Mouse (Mus musculus) CH12.LX (cell line): Measurements from ENCODE around the gene Abca1. TPM values are rescaled to one million over a fixed set of nuclear protein-coding genes. Genes with fewer than 3 reads are reported as not detected.

Source experiments
- DNase-seq: peaks from one replicate; pipeline ENCODE4 v3.0.0-alpha.2; 2013; ENCODE audit errors: extremely low read depth
- H3K27ac ChIP-seq: 2 replicates; pipeline ENCODE4 v1.5.1; 2012; ENCODE audit warnings: low read depth, mild to moderate bottlenecking, control low read depth, moderate library complexity; ENCODE audit not compliant: insufficient read depth
- H3K27me3 ChIP-seq: replicated peaks from 2 replicates; pipeline ENCODE3; 2012; ENCODE audit warnings: inconsistent platforms
- H3K36me3 ChIP-seq, 2 experiments: replicated peaks in 1 of 2; 2 replicates each; pipeline versions ENCODE3 to v1.6.1; 2012; ENCODE audit warnings: inconsistent platforms in 1 of 2, low read length in 1 of 2, mild to moderate bottlenecking in 1 of 2, mixed read lengths in 1 of 2, moderate library complexity in 1 of 2; ENCODE audit not compliant: control insufficient read depth in 1 of 2, insufficient read depth in 1 of 2
- H3K4me1 ChIP-seq, 2 experiments: 2 replicates each; pipeline ENCODE4 v1.6.1; 2012; ENCODE audit warnings: inconsistent platforms in 1 of 2, moderate library complexity in 1 of 2; ENCODE audit not compliant: insufficient read depth in 2 of 2, control insufficient read depth in 1 of 2
- H3K4me2 ChIP-seq: 2 replicates; pipeline ENCODE4 v1.6.1; 2012; ENCODE audit warnings: low read depth, mild to moderate bottlenecking, control low read depth; ENCODE audit not compliant: poor library complexity, insufficient read depth, severe bottlenecking
- H3K4me3 ChIP-seq, 3 experiments: fragments of 150-350 bp in 1 of 3; sonication (generic) in 1 of 3; replicated peaks in 1 of 3; 2 replicates each; pipeline versions ENCODE3 to v1.5.1; 2011 to 2012; ENCODE audit warnings: low read depth in 2 of 3, low read length in 2 of 3, mild to moderate bottlenecking in 2 of 3, moderate library complexity in 2 of 3, control low read depth in 1 of 3, improper control_type of control experiment in 1 of 3, inconsistent platforms in 1 of 3, mixed read lengths in 1 of 3; ENCODE audit not compliant: poor library complexity in 1 of 3
- H3K79me2 ChIP-seq: replicated peaks from 2 replicates; pipeline ENCODE4 v1.6.1; 2012; ENCODE audit warnings: mild to moderate bottlenecking, moderate library complexity; ENCODE audit not compliant: control insufficient read depth, poor library complexity, insufficient read depth, severe bottlenecking; ENCODE audit errors: extremely low read depth
- H3K9ac ChIP-seq: 2 replicates; pipeline ENCODE4 v1.6.1; 2012; ENCODE audit warnings: low read depth, mild to moderate bottlenecking, control low read depth, moderate library complexity; ENCODE audit not compliant: insufficient read depth
- H3K9me3 ChIP-seq: replicated peaks from 2 replicates; pipeline ENCODE3; 2012; ENCODE audit warnings: low read length, inconsistent platforms, mixed read lengths
- BHLHE40 ChIP-seq: IDR thresholded peaks from 2 replicates; pipeline ENCODE4 v1.6.1; 2011; ENCODE audit warnings: mild to moderate bottlenecking, low read depth, low read length, improper control_type of control experiment
- CTCF ChIP-seq, 2 experiments: IDR thresholded peaks in 1 of 2; conservative IDR thresholded peaks in 1 of 2; 2 replicates each; pipeline ENCODE4 v1.5.1; 2011 to 2012; ENCODE audit warnings: low read depth in 2 of 2, low read length in 2 of 2, improper control_type of control experiment in 1 of 2, inconsistent platforms in 1 of 2, mild to moderate bottlenecking in 1 of 2, moderate library complexity in 1 of 2
- E2F4 ChIP-seq: IDR thresholded peaks from 2 replicates; pipeline ENCODE4 v1.6.1; 2011; ENCODE audit warnings: low read depth, low read length, improper control_type of control experiment; ENCODE audit not compliant: insufficient replicate concordance
- EP300 ChIP-seq: IDR thresholded peaks from 2 replicates; pipeline ENCODE4 v1.6.1; 2011; ENCODE audit warnings: low read length, improper control_type of control experiment
- JUND ChIP-seq: conservative IDR thresholded peaks from 2 replicates; pipeline ENCODE4 v1.6.1; 2011; ENCODE audit warnings: low read depth, low read length, improper control_type of control experiment
- KAT2A ChIP-seq: IDR thresholded peaks from 2 replicates; pipeline ENCODE4 v1.6.1; 2012; ENCODE audit warnings: low read length, improper control_type of control experiment, inconsistent platforms; ENCODE audit not compliant: insufficient replicate concordance
- MAX ChIP-seq: IDR thresholded peaks from 2 replicates; pipeline ENCODE4 v1.6.1; 2011; ENCODE audit warnings: low read length, improper control_type of control experiment
- MAZ ChIP-seq: IDR thresholded peaks from 2 replicates; pipeline ENCODE4 v1.6.1; 2012; ENCODE audit warnings: low read depth, mild to moderate bottlenecking, inconsistent platforms, low read length, improper control_type of control experiment, moderate library complexity
- MEF2A ChIP-seq: IDR thresholded peaks from 2 replicates; pipeline ENCODE4 v1.6.1; 2014; ENCODE audit warnings: low read depth, mild to moderate bottlenecking, inconsistent platforms, low read length, improper control_type of control experiment, borderline replicate concordance
- MXI1 ChIP-seq: IDR thresholded peaks from 2 replicates; pipeline ENCODE4 v1.6.1; 2011; ENCODE audit warnings: mild to moderate bottlenecking, low read depth, low read length, improper control_type of control experiment
- NELFE ChIP-seq: IDR thresholded peaks from 2 replicates; pipeline ENCODE4 v1.6.1; 2011; ENCODE audit warnings: low read depth, low read length, improper control_type of control experiment
- NRF1 ChIP-seq: IDR thresholded peaks from 2 replicates; pipeline ENCODE4 v1.6.1; 2014; ENCODE audit warnings: low read depth, mild to moderate bottlenecking, inconsistent platforms, low read length, improper control_type of control experiment, moderate library complexity
- PAX5 ChIP-seq: IDR thresholded peaks from 2 replicates; pipeline ENCODE4 v1.6.1; 2012; ENCODE audit warnings: low read length, inconsistent platforms, mixed read lengths
- POLR2A ChIP-seq: IDR thresholded peaks from 2 replicates; pipeline ENCODE4 v1.6.1; 2011; ENCODE audit warnings: low read depth, mild to moderate bottlenecking, improper control_type of control experiment, low read length
- POLR2AphosphoS2 ChIP-seq: IDR thresholded peaks from 2 replicates; pipeline ENCODE4 v1.6.1; 2011; ENCODE audit warnings: low read depth, low read length, improper control_type of control experiment
- RAD21 ChIP-seq: IDR thresholded peaks from 2 replicates; pipeline ENCODE4 v1.6.1; 2011; ENCODE audit warnings: low read depth, mild to moderate bottlenecking, low read length, improper control_type of control experiment, moderate library complexity
- RCOR1 ChIP-seq: conservative IDR thresholded peaks from 2 replicates; pipeline ENCODE4 v1.6.1; 2012; ENCODE audit warnings: low read depth, mild to moderate bottlenecking, inconsistent platforms, low read length, improper control_type of control experiment
- USF1 ChIP-seq: IDR thresholded peaks from 2 replicates; pipeline ENCODE4 v1.6.1; 2014; ENCODE audit warnings: low read depth, mild to moderate bottlenecking, inconsistent platforms, low read length, improper control_type of control experiment
- USF2 ChIP-seq: conservative IDR thresholded peaks from 2 replicates; pipeline ENCODE4 v1.6.1; 2011; ENCODE audit warnings: low read depth, low read length, improper control_type of control experiment
- dilution Hi-C: fragments of 300-500 bp; cut with MboI; formaldehyde crosslinking; loops from 2 replicates; pipeline ENCODE4 v1.14.3; 2020; ENCODE audit warnings: low sequenced_read_pairs; ENCODE audit not compliant: extremely low pct_unique_long_range_greater_than_20kb, extremely low pct_ligation_motif_present
- in situ Hi-C: fragments of 300-500 bp; cut with MboI; formaldehyde crosslinking; loops from 3 replicates; pipeline ENCODE4 v1.14.3; 2019; ENCODE audit warnings: low sequenced_read_pairs, low pct_ligation_motif_present, low pct_unique_long_range_greater_than_20kb, mixed read lengths
- polyA plus RNA-seq: library from polyadenylated mRNA; unstranded; fragments of >175 nt; gene quantifications from 2 replicates; pipeline ENCODE4 v1.2.1, GENCODE M21; 2012; ENCODE audit warnings: low read depth; ENCODE audit not compliant: insufficient read length
- total RNA-seq, 2 experiments: library from RNA; depleted of rRNA; stranded (reverse); fragments of 300-350 nt in 1 of 2; fragments of >200 nt in 1 of 2; gene quantifications; 2 replicates each; pipeline ENCODE4 v1.2.3; 2012 to 2014

Abca1 gene
- total and polyA plus RNA-seq, 3 experiments: 0.13 to 0.46 (median 0.35) TPM

GRCm38 (mm10) chr4:53153061-53153460 is 6.6 kb downstream of the Abca1 start:
- Histone ChIP-seq H3K9me3 (no peaks in the 10 kb centered on the region), H3K9ac (no peak overlapping the region), H3K4me3 (no peak overlapping the region), H3K27me3 (peaks cover 5% of the 10 kb centered on the region), H3K4me1 (peaks cover 12 to 44% of the 10 kb centered on the region in 2 experiments), H3K4me2 (no peak overlapping the region), H3K36me3 (no peaks in the 10 kb centered on the region), H3K79me2 (no peaks in the 10 kb centered on the region), H3K27ac (no peak overlapping the region)
- DNase-seq: no peak
- in situ Hi-C loops (no loop called here), dilution Hi-C loops (no loop called here)
- TF ChIP-seq POLR2AphosphoS2 (no peak), MXI1 (no peak), PAX5 (no peak), MAZ (no peak), MAX (no peak)

GRCm38 (mm10) chr4:53152655-53153054 is 7.0 kb downstream of the Abca1 start:
- Histone ChIP-seq H3K27ac (no peak overlapping the region), H3K9me3 (no peaks in the 10 kb centered on the region), H3K4me1 (peaks cover 12 to 47% of the 10 kb centered on the region in 2 experiments), H3K36me3 (no peaks in the 10 kb centered on the region), H3K4me2 (no peak overlapping the region), H3K79me2 (no peaks in the 10 kb centered on the region), H3K27me3 (peaks cover 5% of the 10 kb centered on the region), H3K4me3 (no peak overlapping the region), H3K9ac (no peak overlapping the region)
- DNase-seq: no peak
- TF ChIP-seq NRF1 (no peak), RCOR1 (no peak), USF1 (no peak), MXI1 (no peak), MAX (no peak), RAD21 (no peak), MAZ (no peak), EP300 (no peak), MEF2A (no peak), KAT2A (no peak), BHLHE40 (no peak), USF2 (no peak), NELFE (no peak), E2F4 (no peak), JUND (no peak), CTCF (conservative IDR thresholded peaks at IDR 0.05 in 1 of 2, IDR thresholded peaks at IDR 0.05 in 1 of 2; ENCODE audit: low read depth in 2 of 2, low read length in 2 of 2) (no peak), POLR2A (no peak)
- dilution Hi-C loops: no loop called here
- in situ Hi-C loops: no loop called here
